Mouse (Mus musculus): Measurements from ENCODE around the gene Helb. TPM values are rescaled to one million over a fixed set of nuclear protein-coding genes. Genes with fewer than 3 reads are reported as not detected.

Helb gene
- polyA plus RNA-seq, 1 experiment from 2014 or later: 3.8 TPM

GRCm38 (mm10) chr10:120061238-120062130 lies 51.3 kb downstream of the Helb start:
- no peak for TF ChIP-seq CTCF (IDR thresholded peaks at IDR 0.05; ENCODE audit: low read depth)
- no peaks in the 10 kb centered on the region for H3K36me3 ChIP-seq (ENCODE audit: insufficient read depth, low read length)
- no peak for ATAC-seq (replicated peaks; ENCODE audit: low FRiP score, low read depth)
- no peak overlapping the region for H3K27ac ChIP-seq
- 84% methylated on average over 24 of the region's 24 CpGs for WGBS
- no peak for DNase-seq (ENCODE audit: low spot score)
- H3K9me3 ChIP-seq (replicated peaks; ENCODE audit: low read length): no peaks in the 10 kb centered on the region
- no peak overlapping the region for H3K4me3 ChIP-seq (replicated peaks; ENCODE audit: low read depth, low read length)
- no peak overlapping the region for H3K9ac ChIP-seq (ENCODE audit: low read depth, low read length)
- no peaks in the 10 kb centered on the region for H3K27me3 ChIP-seq (ENCODE audit: insufficient read depth, low read length)
- no peaks in the 10 kb centered on the region for H3K4me1 ChIP-seq (replicated peaks; ENCODE audit: insufficient read depth, low read length)
- no peak overlapping the region for H3K4me2 ChIP-seq (ENCODE audit: low read length)

GRCm38 (mm10) chr10:120060579-120061237 lies 52.1 kb downstream of the Helb start:
- Histone ChIP-seq H3K9me3 (replicated peaks; ENCODE audit: low read length) (no peaks in the 10 kb centered on the region), H3K9ac (ENCODE audit: low read depth, low read length) (no peak overlapping the region), H3K36me3 (ENCODE audit: insufficient read depth, low read length) (no peaks in the 10 kb centered on the region), H3K27ac (no peak overlapping the region), H3K4me1 (replicated peaks; ENCODE audit: insufficient read depth, low read length) (no peaks in the 10 kb centered on the region), H3K4me2 (ENCODE audit: low read length) (no peak overlapping the region), H3K4me3 (replicated peaks; ENCODE audit: low read depth, low read length) (no peak overlapping the region), H3K27me3 (ENCODE audit: insufficient read depth, low read length) (no peaks in the 10 kb centered on the region)
- no peak for DNase-seq (ENCODE audit: low spot score)
- ATAC-seq (replicated peaks; ENCODE audit: low FRiP score, low read depth): no peak
- 88% methylated on average over 10 of the region's 10 CpGs for WGBS
- TF ChIP-seq CTCF (IDR thresholded peaks at IDR 0.05; ENCODE audit: low read depth): no peak

DNA sequence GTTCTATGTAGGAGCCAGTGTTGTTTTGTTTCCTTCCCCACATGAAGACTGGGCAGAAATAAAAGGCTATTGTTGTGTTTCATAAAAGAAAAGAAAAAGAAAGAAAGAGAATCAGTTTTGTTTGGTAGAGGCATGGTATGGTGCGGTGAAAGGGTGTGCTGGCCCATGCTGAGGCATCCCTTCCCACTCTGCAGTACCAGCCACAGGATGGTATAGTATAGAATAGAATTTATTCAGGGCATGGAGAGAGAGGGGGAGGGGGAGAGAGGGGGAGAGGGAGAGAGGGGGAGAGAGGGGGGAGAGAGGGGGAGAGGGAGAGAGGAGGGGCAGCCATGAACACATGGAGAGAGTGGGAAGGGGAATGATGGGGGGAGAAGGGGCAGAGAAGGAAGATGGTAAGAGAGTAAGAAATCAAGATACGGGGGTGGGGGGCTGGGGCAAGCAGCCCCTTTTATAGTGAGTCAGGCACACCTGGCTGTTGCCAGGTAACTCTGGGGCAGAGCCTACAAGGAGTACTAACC lies 68.0 kb downstream of the Helb start:
- Histone ChIP-seq H3K4me1 (replicated peaks; ENCODE audit: insufficient read depth, low read length) (no peaks in the 10 kb centered on the region), H3K36me3 (ENCODE audit: insufficient read depth, low read length) (no peaks in the 10 kb centered on the region), H3K4me3 (replicated peaks; ENCODE audit: low read depth, low read length) (no peak overlapping the region), H3K27ac (no peak overlapping the region), H3K9ac (ENCODE audit: low read depth, low read length) (no peak overlapping the region), H3K9me3 (replicated peaks; ENCODE audit: low read length) (no peaks in the 10 kb centered on the region), H3K4me2 (ENCODE audit: low read length) (no peak overlapping the region), H3K27me3 (ENCODE audit: insufficient read depth, low read length) (no peaks in the 10 kb centered on the region)
- DNase-seq (ENCODE audit: low spot score) (no peak), ATAC-seq (replicated peaks; ENCODE audit: low FRiP score, low read depth) (no peak)
- no peak for TF ChIP-seq CTCF (IDR thresholded peaks at IDR 0.05; ENCODE audit: low read depth)
- WGBS: 94% methylated on average over 2 of the region's 2 CpGs

DNA sequence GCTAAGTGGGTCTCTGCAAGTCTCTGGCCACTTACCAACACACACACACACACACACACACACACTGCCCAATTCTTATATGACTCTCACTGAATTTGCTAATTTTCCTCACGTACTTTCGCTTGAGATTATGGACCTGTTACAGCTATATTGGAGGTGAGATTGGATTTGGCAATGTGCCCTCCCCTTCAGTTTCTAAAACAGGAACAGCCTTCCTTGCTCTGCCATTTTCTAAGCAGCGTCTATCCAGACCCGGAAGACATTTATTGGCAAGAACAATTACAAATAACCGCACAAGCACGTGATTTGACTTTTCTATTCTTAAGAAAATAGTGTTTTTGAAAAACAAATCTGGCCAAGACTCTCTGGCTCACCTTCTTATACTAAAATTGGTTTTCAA lies 68.5 kb downstream of the Helb start:
- no peak for TF ChIP-seq CTCF (IDR thresholded peaks at IDR 0.05; ENCODE audit: low read depth)
- DNase-seq (ENCODE audit: low spot score): no peak
- H3K36me3 ChIP-seq (ENCODE audit: insufficient read depth, low read length): no peaks in the 10 kb centered on the region
- no peak overlapping the region for H3K9ac ChIP-seq (ENCODE audit: low read depth, low read length)
- no peak for ATAC-seq (replicated peaks; ENCODE audit: low FRiP score, low read depth)
- no peaks in the 10 kb centered on the region for H3K4me1 ChIP-seq (replicated peaks; ENCODE audit: insufficient read depth, low read length)
- H3K4me3 ChIP-seq (replicated peaks; ENCODE audit: low read depth, low read length): no peak overlapping the region
- 86% methylated on average over 6 of the region's 6 CpGs for WGBS
- no peaks in the 10 kb centered on the region for H3K9me3 ChIP-seq (replicated peaks; ENCODE audit: low read length)
- no peaks in the 10 kb centered on the region for H3K27me3 ChIP-seq (ENCODE audit: insufficient read depth, low read length)
- no peak overlapping the region for H3K4me2 ChIP-seq (ENCODE audit: low read length)
- no peak overlapping the region for H3K27ac ChIP-seq

DNA sequence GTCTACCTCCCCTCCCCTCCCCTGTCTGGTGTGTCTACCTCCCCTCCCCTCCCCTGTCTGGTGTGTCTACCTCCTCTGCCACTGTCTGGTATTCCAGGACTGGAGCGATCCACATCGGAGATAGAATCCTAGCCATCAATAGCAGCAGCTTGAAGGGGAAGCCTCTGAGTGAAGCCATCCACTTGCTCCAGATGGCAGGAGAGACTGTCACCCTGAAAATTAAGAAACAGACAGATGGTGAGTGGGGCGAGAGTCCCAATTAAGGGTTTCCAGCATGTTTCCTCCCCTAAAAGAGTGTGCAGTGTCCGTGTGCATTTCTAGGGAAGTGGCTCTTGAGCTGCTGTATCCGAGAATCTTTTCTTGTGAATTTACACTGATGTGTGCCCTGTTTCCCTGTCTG lies 74.6 kb downstream of the Helb start:
- ATAC-seq (replicated peaks; ENCODE audit: low FRiP score, low read depth) (no peak), DNase-seq (ENCODE audit: low spot score) (no peak)
- Histone ChIP-seq H3K27me3 (ENCODE audit: insufficient read depth, low read length) (no peaks in the 10 kb centered on the region), H3K36me3 (ENCODE audit: insufficient read depth, low read length) (no peaks in the 10 kb centered on the region), H3K9me3 (replicated peaks; ENCODE audit: low read length) (no peaks in the 10 kb centered on the region), H3K4me2 (ENCODE audit: low read length) (no peak overlapping the region), H3K9ac (ENCODE audit: low read depth, low read length) (no peak overlapping the region), H3K4me1 (replicated peaks; ENCODE audit: insufficient read depth, low read length) (no peaks in the 10 kb centered on the region), H3K4me3 (replicated peaks; ENCODE audit: low read depth, low read length) (no peak overlapping the region), H3K27ac (no peak overlapping the region)
- 92% methylated on average over 5 of the region's 5 CpGs for WGBS
- no peak for TF ChIP-seq CTCF (IDR thresholded peaks at IDR 0.05; ENCODE audit: low read depth)

DNA sequence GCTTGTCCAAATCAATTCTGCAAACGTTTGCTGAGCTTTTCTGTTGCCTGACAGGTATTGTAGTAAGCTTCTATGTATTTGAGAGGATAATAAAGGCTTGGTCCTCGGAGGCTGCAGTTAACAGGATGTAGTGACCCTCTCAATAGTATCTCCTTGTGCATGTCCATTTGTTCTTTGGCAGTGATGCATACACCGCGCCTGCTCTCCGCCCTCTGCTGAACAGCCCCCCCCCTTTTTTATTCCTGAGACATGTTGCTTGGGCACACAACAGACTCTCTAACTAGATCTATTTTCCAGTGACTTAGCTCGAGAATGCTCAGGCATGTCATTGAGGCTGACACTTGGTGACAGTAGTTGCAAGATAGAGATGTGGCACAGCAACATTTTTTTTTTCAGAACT lies 77.0 kb downstream of the Helb start:
- Histone ChIP-seq H3K36me3 (ENCODE audit: insufficient read depth, low read length) (no peaks in the 10 kb centered on the region), H3K27ac (no peak overlapping the region), H3K9me3 (replicated peaks; ENCODE audit: low read length) (no peaks in the 10 kb centered on the region), H3K4me1 (replicated peaks; ENCODE audit: insufficient read depth, low read length) (no peaks in the 10 kb centered on the region), H3K4me3 (replicated peaks; ENCODE audit: low read depth, low read length) (no peak overlapping the region), H3K4me2 (ENCODE audit: low read length) (no peak overlapping the region), H3K27me3 (ENCODE audit: insufficient read depth, low read length) (no peaks in the 10 kb centered on the region), H3K9ac (ENCODE audit: low read depth, low read length) (no peak overlapping the region)
- WGBS: 68% methylated on average over 6 of the region's 6 CpGs
- no peak for ATAC-seq (replicated peaks; ENCODE audit: low FRiP score, low read depth)
- no peak for TF ChIP-seq CTCF (IDR thresholded peaks at IDR 0.05; ENCODE audit: low read depth)
- DNase-seq (ENCODE audit: low spot score): no peak
